Mouse (Mus musculus) fibroblast of lung, adult 2 months (primary cell): ENCODE results near the gene Eif3g.

Source experiments
- DNase-seq: peaks from one replicate; pipeline ENCODE4 v3.0.0-alpha.2; 2011; ENCODE audit warnings: low read depth

Eif3g gene

GRCm38 (mm10) chr9:20898511-20899073, at the start of gene Eif3g:
Gene Eif3g, minus strand, starts transcription at chr9:20898623.
- peak; percentile 57 for DNase-seq

- DNase-seq, result no peak
Measured at GRCm38 (mm10) chr9:20946066-20946880, 47.9 kb upstream of the Eif3g start.

GRCm38 (mm10) chr9:20944697-20945370, 46.4 kb upstream of the Eif3g start:
- DNase-seq, result peak; percentile 68

GRCm38 (mm10) chr9:20943911-20944310, 45.5 kb upstream of the Eif3g start:
- no peak for DNase-seq

- no peak for DNase-seq
Measured at GRCm38 (mm10) chr9:20943396-20943795, 45.0 kb upstream of the Eif3g start.

GRCm38 (mm10) chr9:20923258-20923657, 24.8 kb upstream of the Eif3g start:
- no peak for DNase-seq

- no peak for DNase-seq
Measured at GRCm38 (mm10) chr9:20916160-20916559, 17.7 kb upstream of the Eif3g start.

- DNase-seq, result no peak
Measured at GRCm38 (mm10) chr9:20909948-20910347, 11.5 kb upstream of the Eif3g start.

GRCm38 (mm10) chr9:20902174-20902491, 3.7 kb upstream of the Eif3g start:
- DNase-seq, result no peak

GRCm38 (mm10) chr9:20901466-20902173, 3.2 kb upstream of the Eif3g start:
- no peak for DNase-seq

GRCm38 (mm10) chr9:20897736-20898510, 500 bp downstream of the Eif3g start:
- no peak for DNase-seq

GRCm38 (mm10) chr9:20895382-20895781, 3.0 kb downstream of the Eif3g start:
- DNase-seq, result no peak

- no peak for DNase-seq
Measured at GRCm38 (mm10) chr9:20894629-20895028, 3.8 kb downstream of the Eif3g start.

GRCm38 (mm10) chr9:20893590-20894343, 4.7 kb downstream of the Eif3g start:
- DNase-seq, result no peak

- no peak for DNase-seq
Measured at GRCm38 (mm10) chr9:20893069-20893468, 5.4 kb downstream of the Eif3g start.

- DNase-seq, result no peak
Measured at GRCm38 (mm10) chr9:20892104-20892653, 6.2 kb downstream of the Eif3g start.

- DNase-seq, result no peak
Measured at GRCm38 (mm10) chr9:20891339-20892103, 6.9 kb downstream of the Eif3g start.

- no peak for DNase-seq
Measured at GRCm38 (mm10) chr9:20890411-20890810, 8.0 kb downstream of the Eif3g start.

- DNase-seq, result no peak
Measured at GRCm38 (mm10) chr9:20889185-20890141, 9.0 kb downstream of the Eif3g start.
